Mouse (Mus musculus): ENCODE data around the gene Tmem44. TPM values are rescaled to one million over a fixed set of nuclear protein-coding genes. Genes with fewer than 3 reads are reported as not detected.
"Not testable (repeated sequence)": the region's sequence is repeated elsewhere in the genome, so short reads cannot be mapped to it uniquely, and the experiment has no call there.

The Tmem44 gene
- polyA plus RNA-seq, 1 experiment: 57.0 TPM

DNA sequence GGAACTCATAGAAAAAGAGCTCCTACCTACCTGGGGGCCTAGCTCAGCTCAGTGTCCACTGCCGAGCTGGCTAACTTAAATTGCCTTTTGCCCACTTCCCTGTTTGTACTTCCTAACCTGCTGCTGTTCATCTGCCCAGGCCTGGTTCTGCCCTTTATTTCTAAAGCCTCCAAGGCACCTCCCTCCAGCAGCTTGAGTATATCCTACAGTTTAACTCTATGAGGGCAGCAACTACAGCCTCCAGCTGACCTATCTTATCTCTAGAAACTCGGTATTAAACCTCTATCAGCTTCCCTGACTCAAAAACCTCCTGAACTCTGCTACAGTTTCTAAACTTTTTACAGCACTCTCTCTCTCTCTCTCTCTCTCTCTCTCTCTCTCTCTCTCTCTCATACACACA lies 78.7 kb downstream of the Tmem44 start:
- no peak overlapping the region for H3K4me3 ChIP-seq (replicated peaks; ENCODE audit: extremely low read depth, low read depth, low read length)
- TF ChIP-seq POLR2A (IDR thresholded peaks at IDR 0.05; ENCODE audit: borderline replicate concordance, extremely low read depth, low read depth, low read length) (no peak), CTCF (IDR thresholded peaks at IDR 0.05; ENCODE audit: insufficient read depth, low read length) (no peak)
- peaks cover 2% of the 10 kb centered on the region; the same call in 1 of the 2 replicates for H3K4me1 ChIP-seq (ENCODE audit: control insufficient read depth, insufficient read depth, low read length)
- WGBS: 59% methylated on average over 2 of the region's 2 CpGs
- DNase-seq: no peak

- TF ChIP-seq POLR2A (IDR thresholded peaks at IDR 0.05; ENCODE audit: borderline replicate concordance, extremely low read depth, low read depth, low read length): no peak
- no peak for TF ChIP-seq CTCF (IDR thresholded peaks at IDR 0.05; ENCODE audit: insufficient read depth, low read length)
- Histone ChIP-seq H3K4me3 (replicated peaks; ENCODE audit: extremely low read depth, low read depth, low read length) (no peak overlapping the region), H3K4me1 (ENCODE audit: control insufficient read depth, insufficient read depth, low read length) (no peaks in the 10 kb centered on the region)
- WGBS: 91% methylated on average over 6 of the region's 6 CpGs
- DNase-seq: no peak
Observed at GRCm38 (mm10) chr16:30468944-30469343, 81.7 kb downstream of the Tmem44 start.

DNA sequence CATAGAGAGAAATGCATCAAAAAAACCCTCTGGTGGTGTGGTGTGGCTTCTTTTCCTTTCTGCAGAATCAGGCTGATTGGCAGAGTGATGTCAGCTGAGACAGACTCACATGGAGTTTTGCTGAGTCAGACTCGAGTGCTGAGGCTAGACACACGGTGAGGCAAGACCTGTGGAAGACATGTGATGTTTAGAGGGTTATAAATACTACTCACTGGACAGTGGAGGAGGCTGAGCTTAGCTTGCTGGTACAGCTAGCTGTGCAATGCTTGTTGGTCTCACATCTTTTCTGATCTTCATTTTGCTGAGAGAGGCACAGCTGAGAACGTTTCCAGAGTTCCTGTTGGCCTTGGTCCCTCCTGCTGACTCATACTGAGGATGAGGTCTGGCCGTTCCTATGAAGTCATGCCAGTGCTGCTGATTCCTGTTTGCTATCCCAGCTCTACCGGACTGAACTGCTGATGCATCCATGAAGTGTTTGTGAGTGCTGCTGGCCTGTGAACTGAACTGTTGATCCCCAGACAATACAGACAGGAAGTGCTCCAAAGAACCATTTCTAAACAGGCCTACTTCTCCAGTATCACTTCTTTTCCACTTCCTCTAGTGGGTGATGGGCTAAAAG lies 84.9 kb downstream of the Tmem44 start:
- no peak for DNase-seq
- WGBS: 32% methylated on average over 5 of the region's 5 CpGs
- Histone ChIP-seq H3K4me1 (ENCODE audit: control insufficient read depth, insufficient read depth, low read length) (no peaks in the 10 kb centered on the region), H3K4me3 (replicated peaks; ENCODE audit: extremely low read depth, low read depth, low read length) (no peak overlapping the region)
- TF ChIP-seq POLR2A (IDR thresholded peaks at IDR 0.05; ENCODE audit: borderline replicate concordance, extremely low read depth, low read depth, low read length) (no peak), CTCF (IDR thresholded peaks at IDR 0.05; ENCODE audit: insufficient read depth, low read length) (no peak)

GRCm38 (mm10) chr16:30464742-30465141 lies 85.9 kb downstream of the Tmem44 start:
- not testable (repeated sequence) for H3K4me1 ChIP-seq (ENCODE audit: control insufficient read depth, insufficient read depth, low read length); DNase-seq; H3K4me3 ChIP-seq (replicated peaks; ENCODE audit: extremely low read depth, low read depth, low read length)
- WGBS: 91% methylated on average over 3 of the region's 3 CpGs

Other genes with a start within 250 kb of the Tmem44 start
- 4.3 and 6.5 TPM in 2 replicates for gene Gp5, start 240.1 kb downstream of the Tmem44 start, polyA plus RNA-seq (2012; rRNA removed)
- 47.2 and 48.1 TPM in 2 replicates for gene Atp13a3, start 144.9 kb downstream of the Tmem44 start, polyA plus RNA-seq (2012; rRNA removed)
- gene Lsg1, start 36.8 kb upstream of the Tmem44 start, polyA plus RNA-seq (2012; rRNA removed): 8.0 and 11.5 TPM in 2 replicates
- gene Fam43a, start 48.9 kb upstream of the Tmem44 start, polyA plus RNA-seq (2012; rRNA removed): 46.2 and 54.7 TPM in 2 replicates

All from lung, adult 2 months (tissue).